Mouse (Mus musculus) C2C12 (cell line): ENCODE results near the gene Wdtc1.

Experiments used
- CTCF ChIP-seq: IDR thresholded peaks from one replicate; pipeline ENCODE4 v1.5.1; 2011; ENCODE audit not compliant: control insufficient read depth, insufficient read depth, insufficient read length
- FOSL1 ChIP-seq: IDR thresholded peaks from one replicate; pipeline ENCODE4 v1.8.0; 2011; ENCODE audit warnings: mild to moderate bottlenecking, low read length; ENCODE audit not compliant: poor library complexity, insufficient read depth, severe bottlenecking
- MAX ChIP-seq: IDR thresholded peaks from one replicate; pipeline ENCODE4 v1.6.1; 2011; ENCODE audit warnings: mild to moderate bottlenecking, control low read depth
- USF1 ChIP-seq: IDR thresholded peaks from one replicate; pipeline ENCODE4 v1.6.1; 2011; ENCODE audit warnings: low read depth, mild to moderate bottlenecking, control low read depth, moderate library complexity

GRCm38 (mm10) chr4:133390585-133390984 lies 37.3 kb upstream of the Wdtc1 start:
- TF ChIP-seq CTCF = no peak
- TF ChIP-seq MAX = no peak
- no peak for TF ChIP-seq USF1
- TF ChIP-seq FOSL1 = no peak
